Mouse (Mus musculus) embryonic facial prominence, embryonic 14.5 days (tissue): Measurements from ENCODE around the gene Dpep1. TPM values are rescaled to one million over a fixed set of nuclear protein-coding genes. Genes with fewer than 3 reads are reported as not detected.
"Not testable (repeated sequence)": the region's sequence is repeated elsewhere in the genome, so short reads cannot be mapped to it uniquely, and the experiment has no call there.

Experiments
- ATAC-seq: fragments of 200-750 bp; cut with Nextera tagmentation; 2 replicates; pipeline ENCODE4 v1.8.0; 2017; ENCODE audit warnings: low read depth, moderate number of reproducible peaks, moderate TSS enrichment
- DNase-seq: peaks from one replicate; pipeline ENCODE4 v3.0.0-alpha.2; 2015; ENCODE audit warnings: low spot score
- H3K27ac ChIP-seq: fragments of 300-500 bp; sonication (generic); replicated peaks from 2 replicates; pipeline ENCODE4 v1.5.1; 2014; ENCODE audit warnings: low read depth, mild to moderate bottlenecking, low read length, moderate library complexity
- H3K27me3 ChIP-seq: fragments of 300-500 bp; sonication (generic); replicated peaks from 2 replicates; pipeline ENCODE4 v1.6.1; 2014; ENCODE audit warnings: low read length; ENCODE audit not compliant: control insufficient read depth, insufficient read depth
- H3K36me3 ChIP-seq: fragments of 300-500 bp; sonication (generic); 2 replicates; pipeline ENCODE4 v1.6.1; 2014; ENCODE audit warnings: low read length, mixed read lengths; ENCODE audit not compliant: control insufficient read depth, insufficient read depth
- H3K4me1 ChIP-seq: fragments of 300-500 bp; sonication (generic); 2 replicates; pipeline ENCODE4 v1.6.1; 2014; ENCODE audit warnings: antibody characterized with exemption, low read length; ENCODE audit not compliant: control insufficient read depth, insufficient read depth
- H3K4me2 ChIP-seq: fragments of 300-500 bp; sonication (generic); 2 replicates; pipeline ENCODE4 v1.6.1; 2014; ENCODE audit warnings: low read depth, mild to moderate bottlenecking, low read length, moderate library complexity, mixed read lengths
- H3K4me3 ChIP-seq: fragments of 300-500 bp; sonication (generic); 2 replicates; pipeline ENCODE4 v1.5.1; 2014; ENCODE audit warnings: low read depth, mild to moderate bottlenecking, low read length
- H3K9ac ChIP-seq: fragments of 300-500 bp; sonication (generic); 2 replicates; pipeline ENCODE4 v1.6.1; 2014; ENCODE audit warnings: low read depth, mild to moderate bottlenecking, low read length, moderate library complexity, mixed read lengths
- H3K9me3 ChIP-seq: fragments of 300-500 bp; sonication (generic); 2 replicates; pipeline ENCODE4 v1.6.1; 2016; ENCODE audit warnings: low read length; ENCODE audit not compliant: control insufficient read depth
- WGBS: fragments of 180-500 bp; shearing (Covaris S2); extraction: QIAGEN DNeasy Blood & Tissue Kit; methylation state at CpG from one replicate; pipeline ENCODE4 v1.1.7; 2014; 5-methylcytosine and 5-hydroxymethylcytosine counted together
- polyA plus RNA-seq: library from polyadenylated mRNA; unstranded; fragments of >200 nt; fragmentation: Nextera tagmentation; extraction: Ambion mirVana; gene quantifications from 2 replicates; pipeline ENCODE4 v1.2.1, GENCODE M21; 2014

Dpep1 gene
- polyA plus RNA-seq, 1 experiment from 2014 or later: 9.2 TPM

GRCm38 (mm10) chr8:123215430-123215829 is 29.4 kb downstream of the Dpep1 start:
- no peak overlapping the region for H3K9ac ChIP-seq
- H3K27ac ChIP-seq: no peak overlapping the region

GRCm38 (mm10) chr8:123220917-123221316 is 34.9 kb downstream of the Dpep1 start:
- peak; percentile 33 for DNase-seq
- WGBS: 74% methylated on average over 1 of the region's 1 CpGs
- no peak overlapping the region for H3K4me3 ChIP-seq
- no peak overlapping the region for H3K4me2 ChIP-seq
- no peaks in the 10 kb centered on the region for H3K27me3 ChIP-seq
- ATAC-seq: no peak
- no peak overlapping the region for H3K27ac ChIP-seq
- no peaks in the 10 kb centered on the region for H3K36me3 ChIP-seq
- peaks cover 8% of the 10 kb centered on the region for H3K4me1 ChIP-seq
- H3K9me3 ChIP-seq: no peaks in the 10 kb centered on the region
- H3K9ac ChIP-seq: no peak overlapping the region

More at GRCm38 (mm10) chr8:123215430-123215829, 29.4 kb downstream of the Dpep1 start:
- Histone ChIP-seq H3K9me3 (no peaks in the 10 kb centered on the region), H3K27me3 (no peaks in the 10 kb centered on the region), H3K4me1 (peaks cover 13% of the 10 kb centered on the region), H3K36me3 (no peaks in the 10 kb centered on the region), H3K4me3 (no peak overlapping the region), H3K4me2 (no peak overlapping the region)
- ATAC-seq: no peak
- WGBS: 70% methylated on average over 3 of the region's 3 CpGs
- no peak for DNase-seq

GRCm38 (mm10) chr8:123224278-123225266 is 38.5 kb downstream of the Dpep1 start, which contains the start of gene Cdk10:
Gene Cdk10 (plus strand): TSS chr8:123224842.
- H3K9me3 ChIP-seq: no peaks in the 10 kb centered on the region
- DNase-seq: peak; percentile 95
- peaks cover 8% of the 10 kb centered on the region for H3K4me1 ChIP-seq
- H3K27me3 ChIP-seq: no peaks in the 10 kb centered on the region
- peak within 1 kb of the TSS; percentile 85 for H3K4me3 ChIP-seq
- peak within 1 kb of the TSS; percentile 92 for H3K9ac ChIP-seq
- WGBS: 3% methylated on average over 51 of the region's 59 CpGs
- peak within 1 kb of the TSS; percentile 89 for H3K27ac ChIP-seq
- peak; percentile 93 for ATAC-seq
- peak within 1 kb of the TSS; percentile 81 for H3K4me2 ChIP-seq
- peaks cover 32% of the 10 kb centered on the region for H3K36me3 ChIP-seq

- Histone ChIP-seq H3K27me3 (no peaks in the 10 kb centered on the region), H3K4me2 (no peak overlapping the region), H3K9ac (no peak overlapping the region), H3K9me3 (no peaks in the 10 kb centered on the region), H3K27ac (no peak overlapping the region), H3K4me1 (peaks cover 8% of the 10 kb centered on the region), H3K4me3 (no peak overlapping the region), H3K36me3 (peaks cover 32% of the 10 kb centered on the region)
- no peak for DNase-seq
- no peak for ATAC-seq
- WGBS: 86% methylated on average over 1 of the region's 1 CpGs
Measured at GRCm38 (mm10) chr8:123228416-123228815, 42.4 kb downstream of the Dpep1 start.

- not testable (repeated sequence) for H3K27me3 ChIP-seq, ATAC-seq, H3K4me2 ChIP-seq, H3K4me3 ChIP-seq, H3K9ac ChIP-seq, H3K4me1 ChIP-seq, DNase-seq, H3K9me3 ChIP-seq, H3K27ac ChIP-seq
- 85% methylated on average over 5 of the region's 11 CpGs for WGBS
- H3K36me3 ChIP-seq: peaks cover 32% of the 10 kb centered on the region
Measured at GRCm38 (mm10) chr8:123230326-123230725, 44.3 kb downstream of the Dpep1 start.

GRCm38 (mm10) chr8:123231742-123232141 is 45.7 kb downstream of the Dpep1 start:
- Histone ChIP-seq H3K9ac (no peak overlapping the region; the same call in 1 of the 2 replicates), H3K4me2 (no peak overlapping the region), H3K27me3 (peaks cover 8% of the 10 kb centered on the region), H3K27ac (no peak overlapping the region), H3K4me3 (no peak overlapping the region), H3K4me1 (0 out of 2 replicates have a peak, but pooled peaks cover 6% of the 10 kb centered on the region), H3K36me3 (peaks cover 28% of the 10 kb centered on the region), H3K9me3 (no peaks in the 10 kb centered on the region)
- no peak for ATAC-seq
- DNase-seq: no peak
- WGBS: 60% methylated on average over 5 of the region's 5 CpGs

GRCm38 (mm10) chr8:123232553-123232952 is 46.5 kb downstream of the Dpep1 start:
- Histone ChIP-seq H3K36me3 (peaks cover 19% of the 10 kb centered on the region), H3K27ac (no peak overlapping the region), H3K9ac (no peak overlapping the region), H3K4me1 (0 out of 2 replicates have a peak, but pooled peaks cover 6% of the 10 kb centered on the region), H3K4me3 (no peak overlapping the region), H3K27me3 (peaks cover 8% of the 10 kb centered on the region), H3K4me2 (no peak overlapping the region), H3K9me3 (no peaks in the 10 kb centered on the region)
- DNase-seq (no peak), ATAC-seq (no peak)
- 43% methylated on average over 7 of the region's 7 CpGs for WGBS

GRCm38 (mm10) chr8:123233300-123233699 is 47.3 kb downstream of the Dpep1 start:
- Histone ChIP-seq H3K27me3 (peaks cover 8% of the 10 kb centered on the region), H3K9ac (no peak overlapping the region)
- 57% methylated on average over 12 of the region's 13 CpGs for WGBS

More at GRCm38 (mm10) chr8:123233300-123233699, 47.3 kb downstream of the Dpep1 start:
- H3K9me3 ChIP-seq: no peaks in the 10 kb centered on the region
- H3K4me1 ChIP-seq: 0 out of 2 replicates have a peak, but pooled peaks cover 6% of the 10 kb centered on the region
- no peak overlapping the region for H3K4me3 ChIP-seq
- H3K27ac ChIP-seq: no peak overlapping the region
- ATAC-seq (peak; percentile 10; the same call in 1 of the 2 replicates), DNase-seq (no peak)
- 0 out of 2 replicates have a peak, but pooled peaks cover 12% of the 10 kb centered on the region for H3K36me3 ChIP-seq
- H3K4me2 ChIP-seq: no peak overlapping the region
